Mouse (Mus musculus) lung, postnatal 0 days (tissue): ENCODE measurements at regions not wholly inside any gene's neighbourhood (a gene's known extent, or its start where the extent isn't known, plus 50 kb on each side); places are given as distances from the start of the nearest gene placed in this dataset.

Experiments
- ATAC-seq: fragments of 200-750 bp; cut with Nextera tagmentation; 2 replicates; pipeline ENCODE4 v1.8.0; 2017; ENCODE audit warnings: moderate library complexity
- DNase-seq: peaks from one replicate; pipeline ENCODE4 v3.0.0-alpha.2; 2016; ENCODE audit warnings: low spot score
- H3K27ac ChIP-seq: fragments of 300-500 bp; sonication (generic); 2 replicates; pipeline ENCODE4 v1.5.1; 2014; ENCODE audit warnings: antibody characterized with exemption, mild to moderate bottlenecking, low read length, mixed read lengths
- H3K27me3 ChIP-seq: fragments of 300-500 bp; sonication (generic); replicated peaks from 2 replicates; pipeline ENCODE4 v1.6.1; 2014; ENCODE audit warnings: low read length, mixed read lengths; ENCODE audit not compliant: insufficient read depth
- H3K36me3 ChIP-seq: fragments of 300-500 bp; sonication (generic); 2 replicates; pipeline ENCODE4 v1.6.1; 2014; ENCODE audit warnings: low read length, mixed read lengths; ENCODE audit not compliant: insufficient read depth
- H3K4me1 ChIP-seq: fragments of 300-500 bp; sonication (generic); 2 replicates; pipeline ENCODE4 v1.6.1; 2014; ENCODE audit warnings: antibody characterized with exemption, low read depth, low read length, mixed read lengths; ENCODE audit not compliant: insufficient read depth
- H3K4me2 ChIP-seq: fragments of 300-500 bp; sonication (generic); replicated peaks from 2 replicates; pipeline ENCODE4 v1.6.1; 2014; ENCODE audit warnings: low read depth, mild to moderate bottlenecking, low read length, moderate library complexity, mixed read lengths
- H3K4me3 ChIP-seq: fragments of 300-500 bp; sonication (generic); 2 replicates; pipeline ENCODE4 v1.5.1; 2014; ENCODE audit warnings: low read depth, low read length
- H3K9ac ChIP-seq: fragments of 300-500 bp; sonication (generic); replicated peaks from 2 replicates; pipeline ENCODE4 v1.6.1; 2014; ENCODE audit warnings: low read depth, mild to moderate bottlenecking
- H3K9me3 ChIP-seq: fragments of 300-500 bp; sonication (generic); 2 replicates; pipeline ENCODE4 v1.6.1; 2016; ENCODE audit warnings: low read length, mixed read lengths
- CTCF ChIP-seq: IDR thresholded peaks from 2 replicates; pipeline ENCODE4 v1.5.1; 2016; ENCODE audit warnings: antibody characterized with exemption, mild to moderate bottlenecking
- EP300 ChIP-seq: IDR thresholded peaks from 2 replicates; pipeline ENCODE4 v1.6.1; 2016; ENCODE audit warnings: antibody characterized with exemption, mild to moderate bottlenecking, control low read depth
- WGBS: fragments of 180-500 bp; shearing (Covaris S2); extraction: QIAGEN DNeasy Blood & Tissue Kit; methylation state at CpG from one replicate; pipeline ENCODE4 v1.1.7; 2014; 5-methylcytosine and 5-hydroxymethylcytosine counted together

DNA sequence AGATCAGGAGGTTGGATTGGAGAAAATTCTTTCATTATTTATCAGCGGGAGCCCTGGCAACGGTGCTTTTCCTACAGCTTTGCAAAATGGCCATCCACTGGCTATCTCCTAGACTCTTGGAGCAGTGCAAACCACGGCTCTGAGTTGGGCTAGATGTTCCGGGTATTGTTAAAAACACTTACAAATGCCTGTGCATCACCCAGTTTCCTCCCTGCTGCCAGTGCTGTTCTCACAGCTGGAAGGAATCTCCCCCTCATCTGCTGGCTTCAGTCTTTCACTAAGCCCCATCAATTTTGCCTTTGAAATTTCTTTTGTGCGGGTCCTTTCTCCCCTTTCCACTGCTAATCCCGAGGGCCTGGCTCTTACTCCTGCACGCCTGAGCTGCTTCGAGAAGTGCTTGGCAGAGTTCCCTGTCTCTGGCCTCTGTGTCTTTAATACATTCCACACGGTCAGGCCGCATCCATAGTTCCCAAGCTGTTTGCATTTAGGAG, 156.8 kb downstream of the Uaca start:
- no peaks in the 10 kb centered on the region for H3K36me3 ChIP-seq
- 0 out of 2 replicates have a peak, but pooled peaks cover 3% of the 10 kb centered on the region for H3K4me1 ChIP-seq
- no peak overlapping the region for H3K27ac ChIP-seq
- TF ChIP-seq EP300 (no peak), CTCF (no peak)
- no peaks in the 10 kb centered on the region for H3K9me3 ChIP-seq
- 18% methylated on average over 10 of the region's 10 CpGs for WGBS
- no peak overlapping the region for H3K4me2 ChIP-seq
- peak; percentile 62 for DNase-seq
- H3K4me3 ChIP-seq: no peak overlapping the region
- no peak overlapping the region for H3K9ac ChIP-seq
- H3K27me3 ChIP-seq: no peaks in the 10 kb centered on the region
- peak; percentile 37; the same call in 1 of the 2 replicates for ATAC-seq

DNA sequence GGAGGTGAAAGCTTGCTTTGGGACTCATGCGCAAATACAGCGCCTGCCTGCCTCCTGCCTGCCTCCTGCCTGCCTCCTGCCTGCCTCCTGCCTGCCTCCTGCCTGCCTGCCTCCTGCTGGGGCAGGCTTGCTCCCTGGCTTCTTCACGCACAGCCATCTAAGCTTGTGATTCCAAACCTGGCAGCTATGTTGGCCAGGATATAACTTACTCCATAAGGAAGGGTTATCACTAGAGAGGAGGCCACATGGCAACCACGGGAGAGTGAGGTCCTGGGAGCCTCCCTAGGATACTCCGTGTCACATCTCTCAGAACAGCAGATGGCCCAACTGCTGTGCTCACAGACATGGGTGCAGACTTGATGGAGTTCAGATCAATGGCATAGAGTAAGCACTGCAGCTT, 163.1 kb downstream of the Uaca start:
- TF ChIP-seq CTCF (no peak), EP300 (no peak)
- Histone ChIP-seq H3K9me3 (no peaks in the 10 kb centered on the region), H3K27me3 (no peaks in the 10 kb centered on the region), H3K4me1 (no peaks in the 10 kb centered on the region), H3K4me3 (no peak overlapping the region), H3K27ac (no peak overlapping the region), H3K4me2 (no peak overlapping the region), H3K36me3 (no peaks in the 10 kb centered on the region), H3K9ac (no peak overlapping the region)
- WGBS: 54% methylated on average over 5 of the region's 5 CpGs
- no peak for ATAC-seq
- DNase-seq: no peak

DNA sequence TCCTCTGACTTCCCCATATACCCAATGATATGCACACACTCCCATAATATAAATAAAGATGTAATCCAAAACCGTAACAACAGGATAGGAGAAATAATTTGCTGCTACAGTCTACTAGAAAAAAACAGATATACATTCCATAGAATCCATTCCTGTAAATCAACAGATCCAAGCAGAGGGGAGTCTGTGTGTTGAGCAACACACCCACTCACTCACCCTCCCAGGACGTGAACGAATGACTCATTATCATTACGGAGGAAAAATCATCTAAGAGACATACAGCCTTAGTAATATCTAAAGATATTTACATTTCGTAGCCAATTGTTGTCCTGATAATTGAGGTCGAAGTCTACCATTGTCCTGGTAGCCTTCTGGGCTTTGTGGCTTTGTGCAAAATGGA, 165.2 kb downstream of the Uaca start:
- H3K27me3 ChIP-seq: no peaks in the 10 kb centered on the region
- peak; percentile 14 for DNase-seq
- H3K9ac ChIP-seq: no peak overlapping the region
- no peaks in the 10 kb centered on the region for H3K4me1 ChIP-seq
- H3K4me3 ChIP-seq: no peak overlapping the region
- H3K27ac ChIP-seq: no peak overlapping the region
- H3K4me2 ChIP-seq: no peak overlapping the region
- TF ChIP-seq EP300: no peak
- TF ChIP-seq CTCF: no peak
- H3K36me3 ChIP-seq: no peaks in the 10 kb centered on the region
- 71% methylated on average over 6 of the region's 6 CpGs for WGBS
- H3K9me3 ChIP-seq: no peaks in the 10 kb centered on the region
- no peak for ATAC-seq

DNA sequence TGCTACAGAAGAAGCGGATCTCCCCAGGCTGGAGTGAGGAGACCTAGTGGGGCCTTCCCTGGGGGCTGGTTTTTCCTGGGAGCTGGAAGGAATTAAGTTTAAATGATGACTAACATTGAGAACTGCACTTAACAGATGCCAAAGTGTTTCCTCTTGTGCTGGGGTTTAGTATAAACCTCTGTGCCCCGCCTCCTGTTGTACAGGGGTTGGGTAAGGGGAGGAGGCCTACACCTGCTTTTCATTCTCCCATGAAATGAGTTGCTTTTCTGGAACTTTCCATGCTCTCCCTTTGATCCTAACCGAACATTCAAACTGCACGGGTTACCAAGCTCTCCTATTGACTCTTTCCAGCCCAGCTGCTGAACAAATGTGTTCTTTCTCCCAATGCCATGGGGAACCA, 167.7 kb downstream of the Uaca start:
- TF ChIP-seq CTCF (no peak), EP300 (no peak)
- Histone ChIP-seq H3K27ac (no peak overlapping the region), H3K36me3 (no peaks in the 10 kb centered on the region), H3K9me3 (no peaks in the 10 kb centered on the region), H3K9ac (no peak overlapping the region), H3K4me1 (no peaks in the 10 kb centered on the region), H3K4me2 (no peak overlapping the region), H3K27me3 (no peaks in the 10 kb centered on the region), H3K4me3 (no peak overlapping the region)
- DNase-seq (no peak), ATAC-seq (no peak)
- 71% methylated on average over 4 of the region's 4 CpGs for WGBS

DNA sequence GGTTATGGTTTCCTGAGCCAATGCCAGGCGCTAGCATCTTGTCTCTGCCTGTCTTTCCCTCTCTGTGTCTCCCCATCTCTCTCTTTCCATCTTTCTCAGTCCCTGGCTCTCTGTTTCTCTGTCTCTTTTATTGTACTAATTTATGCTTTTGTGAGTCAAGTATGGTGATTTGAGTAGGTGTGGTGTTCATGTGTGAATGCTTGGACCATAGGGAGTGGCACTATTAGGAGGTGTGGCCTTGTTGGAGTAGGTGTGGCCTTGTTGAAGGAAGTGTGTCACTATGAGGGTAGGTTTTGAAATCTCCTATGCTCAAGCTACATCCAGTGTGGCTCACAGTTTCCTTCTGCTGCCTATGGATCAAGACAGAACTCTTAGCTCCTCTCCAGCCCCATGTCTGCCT, 171.3 kb downstream of the Uaca start:
- H3K4me2 ChIP-seq: no peak overlapping the region
- H3K36me3 ChIP-seq: no peaks in the 10 kb centered on the region
- no peak for ATAC-seq
- no peak for TF ChIP-seq CTCF
- TF ChIP-seq EP300: no peak
- 80% methylated on average over 1 of the region's 1 CpGs for WGBS
- no peak for DNase-seq
- no peak overlapping the region for H3K4me3 ChIP-seq
- H3K4me1 ChIP-seq: no peaks in the 10 kb centered on the region
- H3K27ac ChIP-seq: no peak overlapping the region
- H3K9ac ChIP-seq: no peak overlapping the region
- no peaks in the 10 kb centered on the region for H3K27me3 ChIP-seq
- no peaks in the 10 kb centered on the region for H3K9me3 ChIP-seq

DNA sequence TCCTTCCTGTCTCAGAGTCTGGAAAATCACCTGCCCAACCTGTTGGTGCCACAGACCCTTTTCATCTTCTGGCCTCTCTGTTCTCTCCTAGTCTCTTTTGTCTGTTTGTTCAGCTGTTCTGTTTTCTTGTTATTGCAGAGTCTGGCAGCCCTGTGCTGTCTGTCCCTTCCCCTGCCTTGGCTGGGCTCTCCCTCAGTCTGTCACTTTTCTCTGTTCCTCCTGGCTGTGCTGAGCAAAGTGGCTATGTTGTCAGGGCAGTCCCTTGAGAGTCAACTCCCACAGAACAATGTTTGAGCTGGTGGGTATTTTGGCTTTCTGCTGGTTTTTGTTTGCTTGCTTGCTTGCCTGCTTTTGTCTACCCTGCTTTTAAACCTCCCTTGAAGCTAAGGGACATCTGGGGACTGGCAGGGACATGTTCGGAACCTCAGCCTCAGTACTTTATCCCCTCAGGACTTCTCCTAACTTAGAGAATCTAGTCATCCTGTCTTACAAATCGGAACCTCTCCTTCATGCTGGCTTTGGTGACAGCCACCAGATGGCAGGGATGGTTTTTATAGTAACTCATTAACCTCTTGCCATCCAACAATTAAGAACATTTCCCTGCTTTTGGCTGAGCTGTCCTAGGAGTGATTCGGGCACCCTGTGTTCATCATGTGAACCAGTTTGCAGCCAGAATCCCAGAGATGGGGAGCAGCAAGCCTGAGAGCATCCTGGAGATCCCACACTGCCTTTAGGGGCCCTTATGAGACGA, 174.1 kb downstream of the Uaca start:
- no peaks in the 10 kb centered on the region for H3K27me3 ChIP-seq
- H3K4me3 ChIP-seq: no peak overlapping the region
- H3K4me1 ChIP-seq: no peaks in the 10 kb centered on the region
- H3K9ac ChIP-seq: no peak overlapping the region
- 46% methylated on average over 4 of the region's 4 CpGs for WGBS
- H3K9me3 ChIP-seq: no peaks in the 10 kb centered on the region
- ATAC-seq (no peak), DNase-seq (no peak)
- no peaks in the 10 kb centered on the region for H3K36me3 ChIP-seq
- H3K4me2 ChIP-seq: no peak overlapping the region
- H3K27ac ChIP-seq: no peak overlapping the region
- TF ChIP-seq CTCF: peak; percentile 28; the same call in 1 of the 2 replicates
- no peak for TF ChIP-seq EP300
